Mouse (Mus musculus): Measurements from ENCODE around the gene Fpr3.
"Not testable (repeated sequence)": the region's sequence is repeated elsewhere in the genome, so short reads cannot be mapped to it uniquely, and the experiment has no call there.

Gene Fpr3

DNA sequence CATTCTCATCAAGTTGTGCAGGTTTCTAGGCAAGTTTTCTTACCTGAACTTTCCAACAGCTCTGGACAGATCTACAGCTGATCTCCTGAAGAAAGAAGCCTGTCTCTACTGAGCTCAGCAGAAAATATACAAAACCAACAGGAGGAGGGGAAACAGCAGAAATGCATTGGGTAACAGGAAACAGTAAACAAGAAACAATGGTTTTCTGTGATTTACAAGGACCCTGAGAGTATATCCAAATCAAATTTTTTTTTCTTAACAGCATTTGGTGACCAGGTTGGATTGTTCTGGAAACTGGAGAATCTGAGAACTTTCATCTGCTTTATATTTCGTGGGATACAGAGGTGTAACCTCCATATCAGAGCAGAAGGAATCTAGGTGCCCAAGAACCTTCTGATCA lies 3.8 kb upstream of the Fpr3 start, which contains the start of gene Fpr1:
TSS of gene Fpr1 (minus strand) at position 101 of the 400 bp plus-strand sequence.
- DNase-seq = no peak

DNA sequence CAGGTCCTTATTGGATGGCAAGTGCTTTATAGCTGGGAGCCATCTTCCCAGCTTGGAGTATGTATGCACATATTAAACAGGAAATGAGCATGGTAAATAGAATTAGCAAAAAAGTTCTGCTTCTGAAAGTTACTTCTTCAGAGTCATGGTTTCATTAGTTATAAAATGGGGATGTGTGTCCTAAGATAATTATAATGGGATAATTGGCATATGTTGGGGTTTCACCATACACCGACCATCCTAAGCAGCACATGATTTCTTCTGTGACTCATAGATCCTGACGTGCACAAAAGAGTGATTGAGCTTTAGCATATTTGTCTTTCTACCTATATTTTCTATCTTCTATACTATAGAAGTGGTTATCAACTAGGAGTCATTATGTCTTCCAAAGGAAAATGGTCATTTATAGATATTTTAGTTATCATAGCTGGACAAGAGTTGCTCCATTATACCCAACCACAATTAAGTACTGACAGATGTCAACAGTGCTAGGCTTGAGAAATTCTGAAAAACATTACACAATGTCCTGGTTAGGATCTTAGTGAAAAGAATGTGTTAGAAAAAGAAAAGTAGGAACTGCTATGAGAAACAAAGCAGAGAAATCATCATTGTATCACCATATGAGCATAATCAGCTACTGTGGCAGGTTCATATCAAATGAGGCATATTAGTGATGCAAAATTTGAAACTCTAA lies 2.2 kb downstream of the Fpr3 start:
- no peak for DNase-seq

DNA sequence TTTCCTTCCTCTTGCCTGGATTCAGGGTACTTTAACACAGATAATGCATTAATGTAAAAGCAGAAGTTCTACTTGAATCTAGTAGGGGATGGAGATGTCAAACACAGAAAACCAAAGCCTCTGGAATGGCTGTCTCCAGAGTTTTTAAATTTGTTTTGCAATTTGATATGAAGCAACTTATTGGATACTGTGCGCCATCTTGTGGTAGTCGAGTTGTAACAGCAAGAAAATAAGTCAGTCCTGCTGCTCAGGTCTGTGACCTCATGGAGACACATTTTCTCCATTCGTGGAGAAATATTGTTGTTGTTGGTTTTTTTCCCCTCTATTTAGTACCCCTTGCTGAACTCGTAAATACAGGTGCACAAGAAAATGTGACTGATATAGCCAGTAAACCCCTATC lies 8.4 kb downstream of the Fpr3 start:
- DNase-seq = peak; percentile 10

DNA sequence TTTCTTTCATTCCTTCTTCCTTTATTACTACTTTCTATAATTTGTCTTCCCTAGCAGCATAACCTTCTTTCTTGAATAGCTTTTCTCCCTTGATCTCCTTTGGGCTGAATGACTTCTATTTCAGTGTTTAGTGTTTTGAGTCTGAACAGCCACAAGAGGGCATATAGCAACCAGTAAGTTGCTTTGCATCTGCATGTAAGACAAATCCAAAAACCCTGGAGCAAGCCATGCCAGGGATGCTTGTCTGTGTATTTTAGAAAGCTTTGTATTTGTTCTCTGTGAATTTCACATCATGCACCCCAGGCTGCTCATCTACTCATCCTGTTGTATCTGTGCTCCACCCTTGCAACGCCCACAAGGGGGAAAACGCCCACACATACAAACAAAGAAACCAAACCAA lies 11.6 kb downstream of the Fpr3 start:
- no peak for DNase-seq

GRCm38 (mm10) chr17:17900768-17901167 lies 13.1 kb downstream of the Fpr3 start:
- DNase-seq = no peak

DNA sequence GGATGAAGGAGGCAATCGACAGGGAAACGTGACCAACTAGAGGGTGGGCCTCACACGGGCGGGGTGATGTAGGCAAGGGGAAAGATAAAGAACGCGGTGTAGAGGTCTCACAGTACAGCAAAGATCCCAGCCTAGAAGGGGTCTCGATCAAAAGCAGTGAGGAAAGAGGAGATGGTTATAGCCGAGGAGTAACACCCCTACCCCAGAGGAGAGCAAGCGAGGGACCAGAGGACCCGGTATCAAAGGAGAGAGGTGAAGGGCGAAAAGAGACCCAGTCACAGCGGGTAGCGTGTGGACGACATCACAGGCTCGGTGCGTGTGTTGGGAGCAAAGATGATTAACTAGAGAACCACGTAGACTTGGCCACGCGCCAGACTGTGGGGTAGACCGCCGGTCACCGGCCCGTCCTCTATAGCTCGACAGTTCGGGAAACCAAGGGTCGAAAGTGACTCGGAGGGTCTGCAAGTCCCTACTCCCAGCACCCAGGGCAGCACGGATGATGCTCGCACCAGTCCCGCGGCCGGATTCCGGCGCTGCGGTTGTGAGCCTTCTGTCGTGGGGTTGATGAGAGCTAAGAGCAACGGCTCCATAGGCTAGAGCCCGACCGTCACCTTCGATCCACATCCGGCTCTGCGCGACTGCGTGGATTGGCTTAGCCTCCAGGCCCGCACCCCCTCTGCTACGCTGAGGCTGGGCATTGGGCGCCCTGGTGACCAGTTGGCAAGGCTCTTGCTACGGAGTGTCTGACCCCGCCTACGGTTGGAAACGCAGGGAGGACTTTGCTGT lies 22.2 kb downstream of the Fpr3 start:
- DNase-seq = peak; percentile 87

DNA sequence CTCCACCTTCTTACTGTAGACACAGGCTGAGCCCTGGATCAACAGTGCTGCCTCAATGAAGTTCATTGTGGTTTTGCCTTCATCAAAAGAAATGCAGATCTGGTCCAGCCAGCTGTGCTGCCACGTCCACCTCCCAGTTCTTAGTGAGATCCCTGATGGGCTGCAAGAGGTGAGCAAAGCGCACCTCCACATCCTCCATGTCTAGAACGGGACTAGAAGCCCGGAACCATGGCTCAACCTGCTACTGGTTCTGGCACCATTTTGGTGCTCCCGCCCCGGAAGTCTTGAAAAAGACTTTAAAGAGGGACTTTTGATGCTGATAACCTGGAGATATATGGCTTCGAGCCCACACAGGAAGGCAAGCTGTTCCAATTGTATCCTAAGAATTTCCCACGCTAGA lies 25.0 kb downstream of the Fpr3 start:
- DNase-seq = not testable (repeated sequence)

DNA sequence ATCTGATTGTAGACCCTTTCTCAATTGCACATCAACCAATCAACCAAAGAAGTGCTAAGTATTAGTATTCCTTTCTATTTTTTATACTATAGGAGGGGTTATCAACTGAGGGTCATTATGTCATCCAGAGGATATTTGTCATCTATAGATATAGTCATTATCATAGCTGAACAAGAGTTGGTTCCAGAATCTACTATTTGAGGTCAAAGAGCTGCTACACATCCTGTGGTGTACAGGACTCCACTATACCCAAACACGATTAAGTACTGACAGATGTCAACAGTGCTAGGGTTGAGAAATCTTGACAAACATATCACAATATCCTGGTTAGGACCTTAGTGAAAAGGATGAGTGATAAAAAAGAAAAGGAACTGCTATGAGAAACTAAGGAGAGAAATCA lies 29.7 kb downstream of the Fpr3 start:
- DNase-seq = no peak

DNA sequence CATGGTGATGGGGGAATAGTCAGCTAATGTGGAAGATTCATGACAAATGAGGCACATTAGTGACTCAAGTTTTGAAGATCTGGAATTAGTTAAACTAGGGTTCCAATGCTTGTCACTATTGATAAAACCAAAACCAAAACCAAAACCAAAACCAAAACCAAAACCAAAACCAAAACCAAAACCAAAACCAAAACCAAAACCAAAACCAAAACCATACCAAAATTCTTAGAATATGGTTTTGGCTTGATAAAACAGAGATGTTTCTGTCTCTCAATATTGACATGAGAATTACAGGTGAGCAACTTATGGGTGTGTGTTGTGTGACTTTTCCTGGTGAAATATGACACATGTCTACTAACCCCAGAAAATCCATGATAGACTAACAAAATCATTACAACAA lies 30.1 kb downstream of the Fpr3 start:
- DNase-seq = no peak

GRCm38 (mm10) chr17:17973443-17973842 lies 85.8 kb downstream of the Fpr3 start:
- DNase-seq = no peak

DNA sequence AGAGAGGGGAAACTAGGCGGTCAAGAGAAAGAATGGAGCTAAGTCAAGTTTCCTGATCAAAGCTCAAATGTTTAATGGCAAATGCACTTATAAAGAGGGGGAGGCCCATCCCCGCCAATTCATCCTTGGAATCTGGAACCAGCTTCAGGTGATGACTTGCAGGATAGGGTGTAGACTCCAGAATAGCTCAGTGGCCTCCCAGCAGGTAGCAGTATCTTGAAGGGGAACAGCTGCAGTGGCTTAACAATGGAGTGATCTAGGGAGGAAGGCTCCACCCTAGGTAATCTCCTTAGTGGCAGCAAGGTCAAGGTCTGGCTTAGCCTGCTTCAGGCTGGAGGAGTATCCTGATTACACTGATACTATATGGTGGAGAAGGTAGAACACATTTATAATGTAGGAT lies 93.6 kb downstream of the Fpr3 start:
- DNase-seq = not testable (repeated sequence)

GRCm38 (mm10) chr17:18004752-18005151 lies 117.1 kb downstream of the Fpr3 start:
- no peak for DNase-seq
